Mouse (Mus musculus): ENCODE results near the gene Cacul1.

GRCm38 (mm10) chr19:60525086-60525485 lies 55.7 kb downstream of the Cacul1 start:
- TF ChIP-seq POLR2A (IDR thresholded peaks at IDR 0.05; ENCODE audit: low read depth, low read length), result no peak
- no peak for TF ChIP-seq CTCF (conservative IDR thresholded peaks at IDR 0.05; ENCODE audit: insufficient read depth, insufficient read length, low read depth, low read length)
